Mouse (Mus musculus) myocyte (in vitro differentiated cells): Measurements from ENCODE around the gene 1700021F07Rik.

Experiments
- CEBPB ChIP-seq: IDR thresholded peaks from 2 replicates; pipeline ENCODE4 v1.6.1; 2011; ENCODE audit warnings: mild to moderate bottlenecking, moderate library complexity; ENCODE audit not compliant: poor library complexity, insufficient read depth, severe bottlenecking
- E2F4 ChIP-seq: IDR thresholded peaks from one replicate; pipeline ENCODE4 v1.6.1; 2011; ENCODE audit warnings: mild to moderate bottlenecking, control low read depth, moderate library complexity; ENCODE audit not compliant: insufficient read depth
- MAX ChIP-seq: IDR thresholded peaks from one replicate; pipeline ENCODE4 v1.6.1; 2011; ENCODE audit warnings: low read depth, mild to moderate bottlenecking, control low read depth
- MYOD1 ChIP-seq, 3 experiments: IDR thresholded peaks; one replicate each; pipeline ENCODE4 v1.6.1; 2011; ENCODE audit warnings: control low read depth in 2 of 3, low read depth in 2 of 3, mild to moderate bottlenecking in 2 of 3, moderate library complexity in 1 of 3; ENCODE audit not compliant: insufficient read length in 2 of 3, control insufficient read depth in 1 of 3
- MYOG ChIP-seq, 3 experiments: IDR thresholded peaks; one replicate each; pipeline ENCODE4 v1.6.1; 2011; ENCODE audit warnings: control low read depth in 2 of 3, low read depth in 2 of 3, mild to moderate bottlenecking in 2 of 3; ENCODE audit not compliant: insufficient read length in 2 of 3, control insufficient read depth in 1 of 3, insufficient read depth in 1 of 3
- POLR2A ChIP-seq: IDR thresholded peaks from one replicate; pipeline ENCODE4 v1.6.1; 2011; ENCODE audit warnings: low read depth, mild to moderate bottlenecking, control low read depth, moderate library complexity; ENCODE audit not compliant: insufficient read length
- POLR2AphosphoS2 ChIP-seq: IDR thresholded peaks from one replicate; pipeline ENCODE4 v1.6.1; 2011; ENCODE audit warnings: low read depth, control low read depth; ENCODE audit not compliant: insufficient read length
- REST ChIP-seq: IDR thresholded peaks from one replicate; pipeline ENCODE4 v1.6.1; 2011; ENCODE audit warnings: mild to moderate bottlenecking, control low read depth, moderate library complexity; ENCODE audit not compliant: insufficient read depth, insufficient read length
- SRF ChIP-seq: IDR thresholded peaks from one replicate; pipeline ENCODE4 v1.6.1; 2011; ENCODE audit warnings: low read depth; ENCODE audit not compliant: control insufficient read depth, insufficient read length
- TCF12 ChIP-seq: IDR thresholded peaks from one replicate; pipeline ENCODE4 v1.6.1; 2011; ENCODE audit warnings: mild to moderate bottlenecking, control low read depth; ENCODE audit not compliant: poor library complexity, insufficient read depth, severe bottlenecking
- TCF3 ChIP-seq: IDR thresholded peaks from one replicate; pipeline ENCODE4 v1.6.1; 2011; ENCODE audit warnings: low read depth, control low read depth; ENCODE audit not compliant: insufficient read length
- USF1 ChIP-seq: IDR thresholded peaks from one replicate; pipeline ENCODE4 v1.6.1; 2011; ENCODE audit warnings: low read depth, mild to moderate bottlenecking, control low read depth, moderate library complexity

- no peak for TF ChIP-seq POLR2A
- TF ChIP-seq E2F4 = no peak
- TF ChIP-seq USF1 = no peak
- TF ChIP-seq TCF3 = no peak
- no peak for TF ChIP-seq REST
- TF ChIP-seq MYOD1 (IDR thresholded peaks at IDR 0.05; ENCODE audit: control insufficient read depth in 1 of 3, insufficient read length in 2 of 3, low read depth in 2 of 3) = no peak
- TF ChIP-seq POLR2AphosphoS2 = no peak
- TF ChIP-seq TCF12 = no peak
- TF ChIP-seq MYOG (IDR thresholded peaks at IDR 0.05; ENCODE audit: control insufficient read depth in 1 of 3, insufficient read depth in 1 of 3, insufficient read length in 2 of 3, low read depth in 2 of 3) = no peak
- TF ChIP-seq MAX = no peak
- no peak for TF ChIP-seq SRF
- no peak for TF ChIP-seq CEBPB
Observed at GRCm38 (mm10) chr2:173558754-173559396, 36.5 kb downstream of the 1700021F07Rik start.
